Mouse (Mus musculus) hindbrain, embryonic 15.5 days (tissue): ENCODE data around the gene Sorcs1. TPM values are rescaled to one million over a fixed set of nuclear protein-coding genes. Genes with fewer than 3 reads are reported as not detected.
A peak's percentile ranks its signal among the peaks of the same experiment; 100 is the strongest.

Source experiments
- ATAC-seq: fragments of 200-750 bp; cut with Nextera tagmentation; 2 replicates; pipeline ENCODE4 v1.8.0; 2017; ENCODE audit warnings: low read depth, moderate number of reproducible peaks, moderate TSS enrichment; ENCODE audit not compliant: low FRiP score
- H3K27ac ChIP-seq: fragments of 300-500 bp; sonication (generic); replicated peaks from 2 replicates; pipeline ENCODE4 v1.5.1; 2015; ENCODE audit warnings: mild to moderate bottlenecking, inconsistent platforms
- H3K27me3 ChIP-seq: fragments of 300-500 bp; sonication (generic); 2 replicates; pipeline ENCODE4 v1.6.1; 2015; ENCODE audit warnings: control low read depth, inconsistent platforms
- H3K36me3 ChIP-seq: fragments of 300-500 bp; sonication (generic); 2 replicates; pipeline ENCODE4 v1.6.1; 2015; ENCODE audit warnings: control low read depth, inconsistent platforms
- H3K4me1 ChIP-seq: fragments of 300-500 bp; sonication (generic); replicated peaks from 2 replicates; pipeline ENCODE4 v1.6.1; 2015; ENCODE audit warnings: control low read depth, inconsistent platforms
- H3K4me2 ChIP-seq: fragments of 300-500 bp; sonication (generic); 2 replicates; pipeline ENCODE4 v1.6.1; 2015; ENCODE audit warnings: moderate library complexity, mild to moderate bottlenecking, inconsistent platforms
- H3K4me3 ChIP-seq: fragments of 300-500 bp; sonication (generic); 2 replicates; pipeline ENCODE4 v1.5.1; 2015; ENCODE audit warnings: mild to moderate bottlenecking, inconsistent platforms
- H3K9ac ChIP-seq: fragments of 300-500 bp; sonication (generic); 2 replicates; pipeline ENCODE4 v1.6.1; 2015; ENCODE audit warnings: inconsistent platforms
- H3K9me3 ChIP-seq: fragments of 300-500 bp; sonication (generic); 2 replicates; pipeline ENCODE4 v1.6.1; 2016; ENCODE audit warnings: control low read depth, inconsistent platforms
- WGBS: fragments of 180-500 bp; shearing (Covaris S2); methylation state at CpG from one replicate; pipeline ENCODE4 v1.1.7; 2015; 5-methylcytosine and 5-hydroxymethylcytosine counted together
- polyA plus RNA-seq: library from polyadenylated mRNA; unstranded; fragments of >200 nt; fragmentation: Nextera tagmentation; extraction: Ambion mirVana; gene quantifications from 2 replicates; pipeline ENCODE4 v1.2.1, GENCODE M21; 2015

Sorcs1 gene
- polyA plus RNA-seq, 1 experiment from 2014 or later, result 19.4 TPM

- no peaks in the 10 kb centered on the region for H3K27me3 ChIP-seq
- H3K9ac ChIP-seq, result no peak overlapping the region
- ATAC-seq, result no peak
- H3K4me1 ChIP-seq, result no peaks in the 10 kb centered on the region
- no peaks in the 10 kb centered on the region for H3K36me3 ChIP-seq
- H3K4me3 ChIP-seq, result no peak overlapping the region
- WGBS, result 77% methylated on average over 3 of the region's 3 CpGs
- H3K27ac ChIP-seq, result no peak overlapping the region
- no peaks in the 10 kb centered on the region for H3K9me3 ChIP-seq
- H3K4me2 ChIP-seq, result no peak overlapping the region
Observed at GRCm38 (mm10) chr19:50527835-50528234, 150.6 kb downstream of the Sorcs1 start.

GRCm38 (mm10) chr19:50526094-50526493, 152.4 kb downstream of the Sorcs1 start:
- Histone ChIP-seq H3K9me3 (no peaks in the 10 kb centered on the region), H3K4me3 (no peak overlapping the region), H3K4me2 (no peak overlapping the region), H3K27ac (no peak overlapping the region), H3K36me3 (no peaks in the 10 kb centered on the region), H3K4me1 (no peaks in the 10 kb centered on the region), H3K9ac (no peak overlapping the region), H3K27me3 (no peaks in the 10 kb centered on the region)
- ATAC-seq, result no peak
- WGBS, result 75% methylated on average over 8 of the region's 8 CpGs

- Histone ChIP-seq H3K27ac (no peak overlapping the region), H3K4me1 (no peaks in the 10 kb centered on the region), H3K9me3 (no peaks in the 10 kb centered on the region), H3K4me3 (no peak overlapping the region), H3K27me3 (no peaks in the 10 kb centered on the region), H3K9ac (no peak overlapping the region), H3K4me2 (no peak overlapping the region), H3K36me3 (no peaks in the 10 kb centered on the region)
- ATAC-seq, result no peak
- WGBS, result 61% methylated on average over 4 of the region's 4 CpGs
Observed at GRCm38 (mm10) chr19:50521943-50522342, 156.5 kb downstream of the Sorcs1 start.

GRCm38 (mm10) chr19:50515059-50515673, 163.3 kb downstream of the Sorcs1 start:
- no peak for ATAC-seq
- H3K9me3 ChIP-seq, result no peaks in the 10 kb centered on the region
- H3K9ac ChIP-seq, result no peak overlapping the region
- H3K4me1 ChIP-seq, result peaks cover 20% of the 10 kb centered on the region
- WGBS, result 35% methylated on average over 10 of the region's 10 CpGs
- no peak overlapping the region for H3K4me3 ChIP-seq
- peak overlapping the region; percentile 33 for H3K4me2 ChIP-seq
- no peak overlapping the region for H3K27ac ChIP-seq
- H3K36me3 ChIP-seq, result no peaks in the 10 kb centered on the region
- H3K27me3 ChIP-seq, result no peaks in the 10 kb centered on the region

- no peaks in the 10 kb centered on the region for H3K36me3 ChIP-seq
- H3K4me3 ChIP-seq, result no peak overlapping the region
- no peaks in the 10 kb centered on the region for H3K9me3 ChIP-seq
- no peak overlapping the region for H3K27ac ChIP-seq
- H3K27me3 ChIP-seq, result no peaks in the 10 kb centered on the region
- WGBS, result 52% methylated on average over 8 of the region's 8 CpGs
- H3K9ac ChIP-seq, result no peak overlapping the region
- H3K4me1 ChIP-seq, result peaks cover 20% of the 10 kb centered on the region
- ATAC-seq, result no peak
- H3K4me2 ChIP-seq, result peak overlapping the region; percentile 33
Observed at GRCm38 (mm10) chr19:50514309-50514830, 164.1 kb downstream of the Sorcs1 start.

- H3K4me3 ChIP-seq, result no peak overlapping the region
- H3K9me3 ChIP-seq, result no peaks in the 10 kb centered on the region
- WGBS, result 83% methylated on average over 1 of the region's 1 CpGs
- no peak overlapping the region for H3K9ac ChIP-seq
- H3K36me3 ChIP-seq, result no peaks in the 10 kb centered on the region
- H3K4me1 ChIP-seq, result no peaks in the 10 kb centered on the region
- H3K27ac ChIP-seq, result no peak overlapping the region
- H3K27me3 ChIP-seq, result no peaks in the 10 kb centered on the region
- ATAC-seq, result no peak
- H3K4me2 ChIP-seq, result no peak overlapping the region
Observed at GRCm38 (mm10) chr19:50502816-50503215, 175.6 kb downstream of the Sorcs1 start.

- WGBS, result 79% methylated on average over 3 of the region's 3 CpGs
- Histone ChIP-seq H3K4me1 (peaks cover 23% of the 10 kb centered on the region; the same call in 1 of the 2 replicates), H3K4me3 (no peak overlapping the region), H3K27ac (no peak overlapping the region), H3K4me2 (no peak overlapping the region), H3K27me3 (no peaks in the 10 kb centered on the region), H3K9me3 (no peaks in the 10 kb centered on the region), H3K36me3 (no peaks in the 10 kb centered on the region), H3K9ac (no peak overlapping the region)
- no peak for ATAC-seq
Observed at GRCm38 (mm10) chr19:50491121-50491520, 187.3 kb downstream of the Sorcs1 start.

GRCm38 (mm10) chr19:50490721-50491120, 187.7 kb downstream of the Sorcs1 start:
- Histone ChIP-seq H3K4me3 (no peak overlapping the region), H3K27me3 (no peaks in the 10 kb centered on the region), H3K36me3 (no peaks in the 10 kb centered on the region), H3K4me1 (peaks cover 23% of the 10 kb centered on the region; the same call in 1 of the 2 replicates), H3K27ac (no peak overlapping the region), H3K9me3 (no peaks in the 10 kb centered on the region), H3K4me2 (no peak overlapping the region), H3K9ac (no peak overlapping the region)
- peak; percentile 65; the same call in 1 of the 2 replicates for ATAC-seq
- 46% methylated on average over 2 of the region's 2 CpGs for WGBS

- peaks cover 23% of the 10 kb centered on the region; the same call in 1 of the 2 replicates for H3K4me1 ChIP-seq
- 79% methylated on average over 3 of the region's 3 CpGs for WGBS
- no peak overlapping the region for H3K9ac ChIP-seq
- no peak overlapping the region for H3K27ac ChIP-seq
- no peaks in the 10 kb centered on the region for H3K9me3 ChIP-seq
- H3K4me2 ChIP-seq, result no peak overlapping the region
- no peaks in the 10 kb centered on the region for H3K36me3 ChIP-seq
- no peaks in the 10 kb centered on the region for H3K27me3 ChIP-seq
- no peak for ATAC-seq
- H3K4me3 ChIP-seq, result no peak overlapping the region
Observed at GRCm38 (mm10) chr19:50489786-50490185, 188.7 kb downstream of the Sorcs1 start.

- Histone ChIP-seq H3K36me3 (no peaks in the 10 kb centered on the region), H3K9me3 (no peaks in the 10 kb centered on the region), H3K27me3 (no peaks in the 10 kb centered on the region), H3K27ac (peak overlapping the region; percentile 59; the same call in 1 of the 2 replicates), H3K4me3 (no peak overlapping the region), H3K4me1 (peaks cover 26% of the 10 kb centered on the region; the same call in 1 of the 2 replicates), H3K4me2 (peak overlapping the region; percentile 39), H3K9ac (no peak overlapping the region)
- WGBS, result 53% methylated on average over 6 of the region's 6 CpGs
- no peak for ATAC-seq
Observed at GRCm38 (mm10) chr19:50488421-50488820, 190.0 kb downstream of the Sorcs1 start.

GRCm38 (mm10) chr19:50487768-50488167, 190.7 kb downstream of the Sorcs1 start:
- Histone ChIP-seq H3K4me3 (no peak overlapping the region), H3K9ac (no peak overlapping the region), H3K4me2 (peak overlapping the region; percentile 39), H3K27ac (peak overlapping the region; percentile 59), H3K27me3 (no peaks in the 10 kb centered on the region), H3K9me3 (no peaks in the 10 kb centered on the region), H3K4me1 (peaks cover 27% of the 10 kb centered on the region; the same call in 1 of the 2 replicates), H3K36me3 (no peaks in the 10 kb centered on the region)
- peak; percentile 83 for ATAC-seq
- 27% methylated on average over 11 of the region's 11 CpGs for WGBS

GRCm38 (mm10) chr19:50486345-50486744, 192.1 kb downstream of the Sorcs1 start:
- no peaks in the 10 kb centered on the region for H3K9me3 ChIP-seq
- no peaks in the 10 kb centered on the region for H3K27me3 ChIP-seq
- H3K4me2 ChIP-seq, result no peak overlapping the region
- H3K4me3 ChIP-seq, result no peak overlapping the region
- ATAC-seq, result no peak
- no peak overlapping the region for H3K27ac ChIP-seq
- WGBS, result 83% methylated on average over 5 of the region's 5 CpGs
- H3K4me1 ChIP-seq, result peaks cover 27% of the 10 kb centered on the region; the same call in 1 of the 2 replicates
- H3K36me3 ChIP-seq, result no peaks in the 10 kb centered on the region
- no peak overlapping the region for H3K9ac ChIP-seq
